Mouse (Mus musculus): ENCODE measurements at regions not wholly inside any gene's neighbourhood (a gene's known extent, or its start where the extent isn't known, plus 50 kb on each side); places are given as distances from the start of the nearest gene placed in this dataset.
"Not testable (repeated sequence)": the region's sequence is repeated elsewhere in the genome, so short reads cannot be mapped to it uniquely, and the experiment has no call there.

- no peak for DNase-seq (ENCODE audit: low spot score)
- H3K4me1 ChIP-seq: no peaks in the 10 kb centered on the region
- no peak overlapping the region for H3K27ac ChIP-seq
- H3K4me3 ChIP-seq: no peak overlapping the region
- H3K9me3 ChIP-seq: no peaks in the 10 kb centered on the region
- 61% methylated on average over 8 of the region's 8 CpGs for WGBS
- H3K36me3 ChIP-seq: 0 out of 2 replicates have a peak, but pooled peaks cover 2% of the 10 kb centered on the region
- no peaks in the 10 kb centered on the region for H3K27me3 ChIP-seq (ENCODE audit: insufficient read depth, poor library complexity, severe bottlenecking)
Measured at GRCm38 (mm10) chr3:21995566-21996391, 80.7 kb upstream of the Tbl1xr1 start.

GRCm38 (mm10) chr3:21997387-21997786 is 79.1 kb upstream of the Tbl1xr1 start:
- no peak overlapping the region for H3K27ac ChIP-seq
- H3K27me3 ChIP-seq (ENCODE audit: insufficient read depth, poor library complexity, severe bottlenecking): no peaks in the 10 kb centered on the region
- 0 out of 2 replicates have a peak, but pooled peaks cover 2% of the 10 kb centered on the region for H3K36me3 ChIP-seq
- H3K4me1 ChIP-seq: no peaks in the 10 kb centered on the region
- WGBS: 66% methylated on average over 3 of the region's 3 CpGs
- no peaks in the 10 kb centered on the region for H3K9me3 ChIP-seq
- H3K4me3 ChIP-seq: no peak overlapping the region
- no peak for DNase-seq (ENCODE audit: low spot score)

GRCm38 (mm10) chr3:22005456-22005855 is 71.0 kb upstream of the Tbl1xr1 start:
- no peak overlapping the region for H3K27ac ChIP-seq

GRCm38 (mm10) chr3:22006113-22006512 is 70.3 kb upstream of the Tbl1xr1 start:
- DNase-seq (ENCODE audit: low spot score): no peak
- WGBS: 71% methylated on average over 1 of the region's 1 CpGs
- H3K27ac ChIP-seq: no peak overlapping the region

More at GRCm38 (mm10) chr3:22005456-22005855, 71.0 kb upstream of the Tbl1xr1 start:
- 82% methylated on average over 9 of the region's 9 CpGs for WGBS
- no peaks in the 10 kb centered on the region for H3K9me3 ChIP-seq
- H3K4me3 ChIP-seq: no peak overlapping the region
- H3K27me3 ChIP-seq (ENCODE audit: insufficient read depth, poor library complexity, severe bottlenecking): no peaks in the 10 kb centered on the region
- peaks cover 9% of the 10 kb centered on the region; the same call in 1 of the 2 replicates for H3K4me1 ChIP-seq
- no peak for DNase-seq (ENCODE audit: low spot score)
- no peaks in the 10 kb centered on the region for H3K36me3 ChIP-seq

GRCm38 (mm10) chr3:22006651-22007050 is 69.8 kb upstream of the Tbl1xr1 start:
- DNase-seq (ENCODE audit: low spot score): no peak
- no peaks in the 10 kb centered on the region for H3K36me3 ChIP-seq
- H3K9me3 ChIP-seq: no peaks in the 10 kb centered on the region
- H3K4me1 ChIP-seq: peaks cover 9% of the 10 kb centered on the region; the same call in 1 of the 2 replicates
- H3K27me3 ChIP-seq (ENCODE audit: insufficient read depth, poor library complexity, severe bottlenecking): no peaks in the 10 kb centered on the region
- H3K27ac ChIP-seq: no peak overlapping the region
- H3K4me3 ChIP-seq: no peak overlapping the region
- WGBS: 77% methylated on average over 2 of the region's 2 CpGs

More at GRCm38 (mm10) chr3:22006113-22006512, 70.3 kb upstream of the Tbl1xr1 start:
- no peaks in the 10 kb centered on the region for H3K27me3 ChIP-seq (ENCODE audit: insufficient read depth, poor library complexity, severe bottlenecking)
- no peaks in the 10 kb centered on the region for H3K9me3 ChIP-seq
- H3K36me3 ChIP-seq: no peaks in the 10 kb centered on the region
- peaks cover 9% of the 10 kb centered on the region; the same call in 1 of the 2 replicates for H3K4me1 ChIP-seq
- no peak overlapping the region for H3K4me3 ChIP-seq

- 73% methylated on average over 5 of the region's 5 CpGs for WGBS
- H3K36me3 ChIP-seq: no peaks in the 10 kb centered on the region
- peaks cover 9% of the 10 kb centered on the region; the same call in 1 of the 2 replicates for H3K4me1 ChIP-seq
- no peak for DNase-seq (ENCODE audit: low spot score)
- H3K27me3 ChIP-seq (ENCODE audit: insufficient read depth, poor library complexity, severe bottlenecking): no peaks in the 10 kb centered on the region
- no peak overlapping the region for H3K27ac ChIP-seq
- H3K4me3 ChIP-seq: no peak overlapping the region
- H3K9me3 ChIP-seq: no peaks in the 10 kb centered on the region
Measured at GRCm38 (mm10) chr3:22007736-22008135, 68.7 kb upstream of the Tbl1xr1 start.

GRCm38 (mm10) chr3:22008432-22008831 is 68.0 kb upstream of the Tbl1xr1 start:
- Histone ChIP-seq H3K27ac (no peak overlapping the region), H3K9me3 (no peaks in the 10 kb centered on the region), H3K36me3 (no peaks in the 10 kb centered on the region), H3K27me3 (ENCODE audit: insufficient read depth, poor library complexity, severe bottlenecking) (no peaks in the 10 kb centered on the region), H3K4me1 (peaks cover 9% of the 10 kb centered on the region; the same call in 1 of the 2 replicates), H3K4me3 (no peak overlapping the region)
- DNase-seq (ENCODE audit: low spot score): no peak
- 80% methylated on average over 5 of the region's 5 CpGs for WGBS

GRCm38 (mm10) chr3:22009898-22010699 is 66.4 kb upstream of the Tbl1xr1 start:
- no peaks in the 10 kb centered on the region for H3K36me3 ChIP-seq
- H3K4me1 ChIP-seq: peaks cover 9% of the 10 kb centered on the region; the same call in 1 of the 2 replicates
- H3K27me3 ChIP-seq (ENCODE audit: insufficient read depth, poor library complexity, severe bottlenecking): no peaks in the 10 kb centered on the region
- no peak overlapping the region for H3K27ac ChIP-seq
- no peak for DNase-seq (ENCODE audit: low spot score)
- 46% methylated on average over 2 of the region's 2 CpGs for WGBS
- H3K9me3 ChIP-seq: no peaks in the 10 kb centered on the region
- H3K4me3 ChIP-seq: no peak overlapping the region

- H3K27me3 ChIP-seq (ENCODE audit: insufficient read depth, poor library complexity, severe bottlenecking); H3K9me3 ChIP-seq; H3K27ac ChIP-seq; H3K4me3 ChIP-seq; H3K36me3 ChIP-seq; DNase-seq (ENCODE audit: low spot score); H3K4me1 ChIP-seq: not testable (repeated sequence)
Measured at GRCm38 (mm10) chr3:22010700-22010991, 65.8 kb upstream of the Tbl1xr1 start.

GRCm38 (mm10) chr3:22021360-22021935 is 55.0 kb upstream of the Tbl1xr1 start:
- H3K4me1 ChIP-seq: peaks cover 14% of the 10 kb centered on the region
- no peak overlapping the region for H3K4me3 ChIP-seq
- no peaks in the 10 kb centered on the region for H3K27me3 ChIP-seq (ENCODE audit: insufficient read depth, poor library complexity, severe bottlenecking)
- DNase-seq (ENCODE audit: low spot score): no peak
- no peaks in the 10 kb centered on the region for H3K36me3 ChIP-seq
- WGBS: 86% methylated on average over 3 of the region's 3 CpGs
- H3K9me3 ChIP-seq: no peaks in the 10 kb centered on the region
- H3K27ac ChIP-seq: no peak overlapping the region

GRCm38 (mm10) chr3:22022418-22022817 is 54.0 kb upstream of the Tbl1xr1 start:
- WGBS: 51% methylated on average over 2 of the region's 2 CpGs
- H3K4me3 ChIP-seq: no peak overlapping the region
- no peaks in the 10 kb centered on the region for H3K27me3 ChIP-seq (ENCODE audit: insufficient read depth, poor library complexity, severe bottlenecking)
- H3K36me3 ChIP-seq: no peaks in the 10 kb centered on the region
- no peak overlapping the region for H3K27ac ChIP-seq
- peaks cover 14% of the 10 kb centered on the region for H3K4me1 ChIP-seq
- H3K9me3 ChIP-seq: no peaks in the 10 kb centered on the region
- no peak for DNase-seq (ENCODE audit: low spot score)

GRCm38 (mm10) chr3:22023049-22023448 is 53.4 kb upstream of the Tbl1xr1 start:
- no peak for DNase-seq (ENCODE audit: low spot score)
- Histone ChIP-seq H3K27me3 (ENCODE audit: insufficient read depth, poor library complexity, severe bottlenecking) (no peaks in the 10 kb centered on the region), H3K27ac (no peak overlapping the region), H3K4me3 (no peak overlapping the region), H3K9me3 (no peaks in the 10 kb centered on the region), H3K36me3 (no peaks in the 10 kb centered on the region), H3K4me1 (peaks cover 14% of the 10 kb centered on the region)
- WGBS: 60% methylated on average over 6 of the region's 6 CpGs

GRCm38 (mm10) chr3:22023551-22023950 is 52.9 kb upstream of the Tbl1xr1 start:
- H3K4me1 ChIP-seq: peaks cover 14% of the 10 kb centered on the region
- no peaks in the 10 kb centered on the region for H3K27me3 ChIP-seq (ENCODE audit: insufficient read depth, poor library complexity, severe bottlenecking)
- H3K9me3 ChIP-seq: no peaks in the 10 kb centered on the region
- H3K4me3 ChIP-seq: no peak overlapping the region
- H3K27ac ChIP-seq: peak overlapping the region; percentile 64; the same call in 1 of the 2 replicates
- no peak for DNase-seq (ENCODE audit: low spot score)
- H3K36me3 ChIP-seq: no peaks in the 10 kb centered on the region
- 45% methylated on average over 5 of the region's 5 CpGs for WGBS

All from heart, embryonic 10.5 days (tissue).